Mouse (Mus musculus) liver, embryonic 11.5 days (tissue): ENCODE results near the gene Gm6096. TPM values are rescaled to one million over a fixed set of nuclear protein-coding genes. Genes with fewer than 3 reads are reported as not detected.
"Not testable (repeated sequence)": the region's sequence is repeated elsewhere in the genome, so short reads cannot be mapped to it uniquely, and the experiment has no call there.

ENCODE experiments used
- ATAC-seq: fragments of 200-750 bp; cut with Nextera tagmentation; replicated peaks from 2 replicates; pipeline ENCODE4 v1.8.0; 2017; ENCODE audit warnings: moderate number of reproducible peaks, mild to moderate bottlenecking, moderate TSS enrichment, moderate library complexity; ENCODE audit not compliant: low FRiP score
- DNase-seq: peaks from one replicate; pipeline ENCODE4 v3.0.0-alpha.2; 2017; ENCODE audit warnings: low spot score
- H3K27ac ChIP-seq: fragments of 300-500 bp; sonication (generic); 2 replicates; pipeline ENCODE4 v1.5.1; 2014; ENCODE audit warnings: mild to moderate bottlenecking, low read depth, low read length, control low read depth
- H3K27me3 ChIP-seq: fragments of 300-500 bp; sonication (generic); replicated peaks from 2 replicates; pipeline ENCODE4 v1.6.1; 2014; ENCODE audit warnings: low read length, mixed read lengths; ENCODE audit not compliant: control insufficient read depth, insufficient read depth
- H3K36me3 ChIP-seq: fragments of 300-500 bp; sonication (generic); 2 replicates; pipeline ENCODE4 v1.6.1; 2014; ENCODE audit warnings: mild to moderate bottlenecking, low read length, moderate library complexity, mixed read lengths; ENCODE audit not compliant: control insufficient read depth, insufficient read depth
- H3K4me1 ChIP-seq: fragments of 300-500 bp; sonication (generic); replicated peaks from 2 replicates; pipeline ENCODE4 v1.6.1; 2014; ENCODE audit warnings: low read length, mixed read lengths; ENCODE audit not compliant: control insufficient read depth, insufficient read depth
- H3K4me2 ChIP-seq: fragments of 300-500 bp; sonication (generic); 2 replicates; pipeline ENCODE4 v1.6.1; 2014; ENCODE audit warnings: mild to moderate bottlenecking, control low read depth, moderate library complexity
- H3K4me3 ChIP-seq: fragments of 300-500 bp; sonication (generic); 2 replicates; pipeline ENCODE4 v1.5.1; 2014; ENCODE audit warnings: low read depth, low read length, control low read depth
- H3K9ac ChIP-seq: fragments of 300-500 bp; sonication (generic); 2 replicates; pipeline ENCODE4 v1.6.1; 2014; ENCODE audit warnings: low read depth, low read length, control low read depth
- H3K9me3 ChIP-seq: fragments of 300-500 bp; sonication (generic); 2 replicates; pipeline ENCODE4 v1.6.1; 2016; ENCODE audit warnings: low read length, inconsistent platforms, mixed read lengths; ENCODE audit not compliant: control insufficient read depth
- WGBS: fragments of 180-500 bp; shearing (Covaris S2); extraction: QIAGEN DNeasy Blood & Tissue Kit; methylation state at CpG from one replicate; pipeline ENCODE4 v1.1.7; 2014; 5-methylcytosine and 5-hydroxymethylcytosine counted together
- polyA plus RNA-seq: library from polyadenylated mRNA; unstranded; fragments of >200 nt; fragmentation: Nextera tagmentation; extraction: Ambion mirVana; gene quantifications from 2 replicates; pipeline ENCODE4 v1.2.1, GENCODE M21; 2014

Gm6096 gene
- polyA plus RNA-seq, result not detected in 2 replicates

DNA sequence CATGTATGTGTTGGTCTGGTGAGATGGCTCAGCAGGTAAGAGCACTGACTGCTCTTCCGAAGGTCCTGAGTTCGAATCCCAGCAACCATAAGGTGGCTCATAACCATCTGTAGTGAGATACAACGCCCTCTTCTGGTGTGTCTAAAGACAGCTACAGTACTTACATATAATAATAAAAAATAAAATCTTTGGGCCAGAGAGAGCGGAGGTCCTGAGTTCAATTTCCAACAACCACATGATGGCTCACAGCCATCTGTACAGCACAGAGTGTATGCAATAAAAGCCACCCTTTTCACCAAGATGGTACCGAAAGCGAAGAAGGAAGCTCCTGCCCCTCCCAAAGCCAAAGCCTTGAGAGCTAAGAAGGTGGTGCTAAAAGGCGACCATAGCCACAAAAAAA, at the start of gene Gm6096:
Gene Gm6096 (plus strand): TSS at position 301 of the 400 bp plus-strand sequence.
- ATAC-seq, result no peak
- Histone ChIP-seq H3K36me3 (peaks cover 16% of the 10 kb centered on the region), H3K9me3 (no peaks in the 10 kb centered on the region), H3K27me3 (no peaks in the 10 kb centered on the region), H3K4me2 (no peak within 1 kb of the TSS), H3K4me1 (no peaks in the 10 kb centered on the region), H3K27ac (no peak within 1 kb of the TSS), H3K9ac (no peak within 1 kb of the TSS), H3K4me3 (no peak within 1 kb of the TSS)
- 89% methylated on average over 7 of the region's 7 CpGs for WGBS
- no peak for DNase-seq

DNA sequence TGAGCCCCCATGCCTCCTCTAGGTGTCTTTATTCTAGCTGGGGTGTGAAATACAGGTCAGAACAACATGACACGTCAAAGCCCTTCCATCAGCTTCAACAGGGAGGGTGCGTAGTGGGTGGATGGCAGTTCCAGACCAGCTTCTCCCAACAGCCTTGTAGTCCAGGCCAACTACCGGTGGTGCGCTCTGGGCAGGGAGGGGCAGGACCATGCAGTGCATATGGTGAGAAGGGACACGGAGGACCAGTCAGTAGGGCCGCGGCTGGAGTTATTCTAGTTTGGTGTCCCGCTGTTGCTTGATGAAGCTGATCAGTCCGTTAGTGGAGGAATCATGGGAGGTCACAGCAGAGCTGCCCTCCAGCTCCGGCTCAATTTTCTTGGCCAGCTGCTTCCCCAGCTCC, 48.7 kb upstream of the Gm6096 start:
- ATAC-seq, H3K4me2 ChIP-seq, H3K27me3 ChIP-seq, DNase-seq, H3K9ac ChIP-seq, H3K9me3 ChIP-seq, H3K27ac ChIP-seq, H3K4me3 ChIP-seq, H3K4me1 ChIP-seq: not testable (repeated sequence)
- WGBS, result 92% methylated on average over 10 of the region's 10 CpGs
- peaks cover 67% of the 10 kb centered on the region for H3K36me3 ChIP-seq

DNA sequence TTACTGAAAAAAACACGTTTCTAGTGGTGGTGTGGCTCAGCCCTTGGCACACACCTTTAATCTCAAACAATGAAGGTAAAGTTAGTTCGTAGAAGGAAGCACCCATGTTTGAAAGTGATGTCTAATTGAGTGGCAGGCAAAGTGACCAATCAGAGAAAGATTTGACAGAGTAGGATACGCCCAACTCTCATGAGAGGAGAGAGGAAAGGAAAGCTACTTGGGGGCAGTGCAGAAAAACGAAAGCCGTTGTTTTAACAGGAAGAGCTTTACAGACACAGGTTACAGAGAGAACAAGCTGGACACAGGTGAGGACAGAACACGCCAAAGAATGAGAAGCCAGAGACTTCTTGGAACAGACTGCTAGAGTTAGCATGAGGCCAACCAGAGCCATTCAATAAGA, 44.5 kb upstream of the Gm6096 start:
- DNase-seq (no peak), ATAC-seq (no peak)
- H3K36me3 ChIP-seq, result peaks cover 87% of the 10 kb centered on the region
- no peak overlapping the region for H3K4me2 ChIP-seq
- no peak overlapping the region for H3K4me3 ChIP-seq
- no peaks in the 10 kb centered on the region for H3K9me3 ChIP-seq
- WGBS, result 89% methylated on average over 6 of the region's 6 CpGs
- H3K27ac ChIP-seq, result no peak overlapping the region
- H3K4me1 ChIP-seq, result no peaks in the 10 kb centered on the region
- H3K27me3 ChIP-seq, result no peaks in the 10 kb centered on the region
- H3K9ac ChIP-seq, result no peak overlapping the region

DNA sequence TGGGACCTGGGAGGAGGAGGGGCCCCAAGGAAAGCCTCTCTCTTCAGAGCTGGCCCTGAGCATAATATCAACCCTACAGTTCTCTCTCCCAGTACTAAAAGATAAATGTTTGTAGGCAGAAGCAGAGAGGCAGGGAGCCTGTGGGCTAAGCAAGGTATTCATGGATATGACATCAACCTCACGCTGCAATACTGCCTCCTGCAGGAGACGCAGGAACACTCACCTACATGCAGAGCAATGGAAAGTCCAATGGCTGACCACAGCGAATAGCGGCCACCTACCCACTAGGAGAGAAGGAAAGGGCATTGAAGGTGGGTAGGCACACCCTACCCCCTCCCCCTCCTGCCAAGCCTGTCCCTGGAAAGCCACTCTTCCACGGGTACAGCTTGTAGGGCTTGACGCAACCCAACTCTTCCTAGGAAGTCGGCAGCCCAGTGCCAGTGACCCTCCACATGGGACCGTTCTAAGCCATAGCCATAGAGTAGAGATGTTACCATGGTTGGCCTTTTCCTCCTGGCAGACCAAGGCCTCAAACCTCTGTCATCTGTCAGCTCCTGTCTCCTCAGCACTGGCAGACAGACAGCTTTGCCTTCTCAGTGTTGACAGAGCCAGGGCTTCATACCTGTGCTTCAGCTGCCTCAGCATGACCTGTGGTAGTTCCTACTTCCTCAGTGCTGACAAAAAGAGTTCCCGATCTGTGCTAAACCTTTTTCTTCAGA, 42.7 kb upstream of the Gm6096 start:
- no peaks in the 10 kb centered on the region for H3K4me1 ChIP-seq
- no peak overlapping the region for H3K4me3 ChIP-seq
- no peak overlapping the region for H3K9ac ChIP-seq
- no peak overlapping the region for H3K4me2 ChIP-seq
- H3K9me3 ChIP-seq, result no peaks in the 10 kb centered on the region
- 85% methylated on average over 9 of the region's 9 CpGs for WGBS
- H3K27ac ChIP-seq, result no peak overlapping the region
- no peaks in the 10 kb centered on the region for H3K27me3 ChIP-seq
- DNase-seq (no peak), ATAC-seq (no peak)
- H3K36me3 ChIP-seq, result peaks cover 84% of the 10 kb centered on the region

DNA sequence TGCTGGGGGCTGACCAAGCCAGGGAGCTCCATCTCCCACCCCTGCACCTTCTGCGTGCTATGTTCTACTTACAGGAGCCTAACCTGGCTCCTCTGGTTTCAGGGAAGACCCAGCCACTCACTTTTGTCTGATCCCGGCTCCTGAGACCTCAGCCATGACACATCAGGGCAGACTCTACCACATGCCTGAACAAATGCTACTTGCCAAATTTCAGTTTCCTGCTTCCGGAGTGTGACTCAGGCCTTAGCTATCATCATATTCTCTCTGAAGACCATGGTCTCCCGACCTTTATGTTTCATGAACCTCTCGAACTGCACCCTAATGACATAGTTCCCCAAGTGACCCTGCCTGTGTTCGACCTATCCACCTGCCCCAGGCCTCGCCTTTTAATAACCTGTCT, 37.6 kb upstream of the Gm6096 start:
- Histone ChIP-seq H3K27ac (no peak overlapping the region), H3K4me2 (no peak overlapping the region), H3K4me1 (peaks cover 2% of the 10 kb centered on the region; the same call in 1 of the 2 replicates), H3K4me3 (no peak overlapping the region), H3K36me3 (peaks cover 68% of the 10 kb centered on the region), H3K9ac (no peak overlapping the region), H3K27me3 (no peaks in the 10 kb centered on the region), H3K9me3 (no peaks in the 10 kb centered on the region)
- 87% methylated on average over 7 of the region's 7 CpGs for WGBS
- ATAC-seq (no peak), DNase-seq (no peak)

DNA sequence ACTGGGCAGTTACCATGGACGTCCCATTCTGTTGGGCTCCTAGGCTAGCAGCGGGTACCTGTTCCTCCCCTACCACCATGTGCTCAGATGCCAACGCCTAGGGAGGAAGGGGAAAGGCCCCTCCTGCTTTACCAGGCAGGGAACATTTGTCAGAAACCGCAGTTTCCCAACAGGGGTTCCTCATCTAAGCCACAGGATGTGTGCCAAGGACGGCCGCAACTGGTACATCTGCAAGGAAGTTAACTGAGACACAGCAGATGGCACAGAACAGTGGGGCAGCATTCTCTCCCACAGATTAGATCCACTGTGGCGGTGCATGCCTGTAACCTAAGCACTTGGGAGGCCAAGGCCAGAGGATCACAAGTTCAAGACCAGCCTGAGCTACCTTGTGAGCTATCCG, 36.2 kb upstream of the Gm6096 start:
- DNase-seq, result no peak
- no peaks in the 10 kb centered on the region for H3K27me3 ChIP-seq
- H3K4me1 ChIP-seq, result peaks cover 2% of the 10 kb centered on the region; the same call in 1 of the 2 replicates
- no peak overlapping the region for H3K4me2 ChIP-seq
- no peak overlapping the region for H3K9ac ChIP-seq
- ATAC-seq, result no peak
- WGBS, result 88% methylated on average over 8 of the region's 8 CpGs
- no peak overlapping the region for H3K4me3 ChIP-seq
- H3K27ac ChIP-seq, result no peak overlapping the region
- H3K9me3 ChIP-seq, result no peaks in the 10 kb centered on the region
- H3K36me3 ChIP-seq, result peaks cover 68% of the 10 kb centered on the region

DNA sequence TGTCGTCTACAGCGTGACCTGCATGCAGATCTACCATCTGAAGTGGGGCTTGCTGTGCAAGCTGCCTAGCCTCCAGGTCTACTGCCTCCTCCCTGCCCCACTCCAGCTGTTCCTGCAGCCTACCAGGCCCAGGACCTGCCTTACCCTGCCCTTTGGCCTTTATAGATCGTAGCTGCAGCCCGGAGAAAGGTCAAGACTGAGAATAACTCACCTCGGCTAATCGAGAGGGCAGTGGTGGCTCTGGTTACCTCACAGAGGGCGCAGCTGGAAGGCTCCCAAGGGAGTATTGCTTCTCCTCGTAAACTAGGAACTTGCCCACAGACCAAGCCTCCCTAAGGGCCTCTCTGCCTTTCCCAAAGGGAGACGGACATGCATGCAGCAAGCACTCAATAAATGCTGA, 35.4 kb upstream of the Gm6096 start:
- peaks cover 2% of the 10 kb centered on the region; the same call in 1 of the 2 replicates for H3K4me1 ChIP-seq
- 85% methylated on average over 9 of the region's 9 CpGs for WGBS
- H3K36me3 ChIP-seq, result peaks cover 72% of the 10 kb centered on the region
- H3K27ac ChIP-seq, result no peak overlapping the region
- ATAC-seq (no peak), DNase-seq (no peak)
- H3K27me3 ChIP-seq, result no peaks in the 10 kb centered on the region
- no peaks in the 10 kb centered on the region for H3K9me3 ChIP-seq
- H3K4me2 ChIP-seq, result no peak overlapping the region
- no peak overlapping the region for H3K4me3 ChIP-seq
- no peak overlapping the region for H3K9ac ChIP-seq

DNA sequence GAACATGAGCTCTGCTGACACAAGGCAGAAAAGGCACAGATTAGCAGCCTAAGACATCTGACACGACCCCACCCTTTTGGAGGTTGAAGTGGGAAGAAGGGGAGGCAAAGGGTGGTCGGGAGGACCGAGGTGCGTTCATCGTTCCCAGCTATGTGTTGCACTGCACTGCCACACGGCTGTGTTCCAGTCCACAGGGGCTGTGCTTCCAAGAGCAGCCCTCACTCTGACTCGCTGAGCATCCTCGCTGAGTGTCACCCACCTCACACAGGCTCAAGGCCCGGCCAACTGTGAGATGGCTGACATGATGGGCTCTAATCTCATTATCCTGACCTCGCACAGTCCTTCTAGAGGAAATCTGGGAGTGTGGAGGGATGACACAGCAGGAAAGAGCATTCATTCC, 34.4 kb upstream of the Gm6096 start:
- ATAC-seq (no peak), DNase-seq (no peak)
- WGBS, result 85% methylated on average over 10 of the region's 10 CpGs
- Histone ChIP-seq H3K4me3 (no peak overlapping the region), H3K9ac (no peak overlapping the region), H3K27ac (no peak overlapping the region), H3K27me3 (no peaks in the 10 kb centered on the region), H3K4me2 (no peak overlapping the region), H3K9me3 (no peaks in the 10 kb centered on the region), H3K4me1 (peaks cover 2% of the 10 kb centered on the region; the same call in 1 of the 2 replicates), H3K36me3 (peaks cover 77% of the 10 kb centered on the region)

DNA sequence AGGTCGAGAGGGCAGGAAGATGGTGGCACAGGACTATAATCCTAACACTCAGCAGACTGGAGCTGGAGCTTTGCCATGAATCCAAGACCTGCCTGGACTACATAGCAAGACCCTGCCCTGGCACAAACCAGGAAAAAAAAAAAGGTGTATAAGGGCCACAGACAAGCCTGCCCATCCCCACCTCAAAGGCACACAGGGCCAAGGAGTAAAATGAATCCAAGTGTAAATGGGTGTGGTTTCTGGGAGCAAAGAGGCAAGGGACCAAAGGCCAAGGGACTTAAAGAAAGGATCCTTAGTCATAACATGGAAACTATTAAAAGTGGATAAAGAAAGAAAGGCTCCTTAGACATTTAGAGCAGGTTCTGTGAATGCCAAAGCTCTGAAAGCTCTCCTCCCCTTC, 32.3 kb upstream of the Gm6096 start:
- Histone ChIP-seq H3K9ac (no peak overlapping the region), H3K27me3 (no peaks in the 10 kb centered on the region), H3K9me3 (no peaks in the 10 kb centered on the region), H3K4me2 (no peak overlapping the region), H3K27ac (no peak overlapping the region), H3K4me1 (peaks cover 2% of the 10 kb centered on the region; the same call in 1 of the 2 replicates), H3K36me3 (peaks cover 83% of the 10 kb centered on the region), H3K4me3 (no peak overlapping the region)
- ATAC-seq (no peak), DNase-seq (no peak)
- 63% methylated on average over 1 of the region's 1 CpGs for WGBS
